Mouse (Mus musculus) liver, embryonic 16.5 days (tissue): Measurements from ENCODE around the gene Lce3b. TPM values are rescaled to one million over a fixed set of nuclear protein-coding genes. Genes with fewer than 3 reads are reported as not detected.

ENCODE experiments used
- ATAC-seq: fragments of 200-750 bp; cut with Nextera tagmentation; 2 replicates; pipeline ENCODE4 v1.8.0; 2017; ENCODE audit warnings: low read depth, mild to moderate bottlenecking, moderate number of reproducible peaks, moderate library complexity
- H3K27ac ChIP-seq: fragments of 300-500 bp; sonication (generic); 2 replicates; pipeline ENCODE4 v1.5.1; 2014; ENCODE audit warnings: mild to moderate bottlenecking, low read length
- H3K27me3 ChIP-seq: fragments of 300-500 bp; sonication (generic); 2 replicates; pipeline ENCODE4 v1.6.1; 2014; ENCODE audit warnings: low read depth, low read length, mixed read lengths; ENCODE audit not compliant: control insufficient read depth, insufficient read depth
- H3K36me3 ChIP-seq: fragments of 300-500 bp; sonication (generic); 2 replicates; pipeline ENCODE4 v1.6.1; 2014; ENCODE audit warnings: mild to moderate bottlenecking; ENCODE audit not compliant: control insufficient read depth, insufficient read depth
- H3K4me1 ChIP-seq: fragments of 300-500 bp; sonication (generic); 2 replicates; pipeline ENCODE4 v1.6.1; 2014; ENCODE audit warnings: low read depth, low read length, mixed read lengths; ENCODE audit not compliant: control insufficient read depth
- H3K4me2 ChIP-seq: fragments of 300-500 bp; sonication (generic); 2 replicates; pipeline ENCODE4 v1.6.1; 2014; ENCODE audit warnings: low read depth, low read length, mixed read lengths
- H3K4me3 ChIP-seq: fragments of 300-500 bp; sonication (generic); 2 replicates; pipeline ENCODE4 v1.5.1; 2014; ENCODE audit warnings: low read depth, mild to moderate bottlenecking, low read length
- H3K9ac ChIP-seq: fragments of 300-500 bp; sonication (generic); 2 replicates; pipeline ENCODE4 v1.6.1; 2014; ENCODE audit warnings: low read depth, low read length
- H3K9me3 ChIP-seq: fragments of 300-500 bp; sonication (generic); replicated peaks from 2 replicates; pipeline ENCODE4 v1.6.1; 2016; ENCODE audit warnings: low read length; ENCODE audit not compliant: control insufficient read depth
- WGBS: fragments of 180-500 bp; shearing (Covaris S2); extraction: QIAGEN DNeasy Blood & Tissue Kit; methylation state at CpG from one replicate; pipeline ENCODE4 v1.1.7; 2014; ENCODE audit not compliant: insufficient replicate concordance; 5-methylcytosine and 5-hydroxymethylcytosine counted together
- polyA plus RNA-seq: library from polyadenylated mRNA; unstranded; fragments of >200 nt; fragmentation: Nextera tagmentation; extraction: Ambion mirVana; gene quantifications from 2 replicates; pipeline ENCODE4 v1.2.1, GENCODE M21; 2015

The Lce3b gene
- polyA plus RNA-seq: not detected in 2 replicates

DNA sequence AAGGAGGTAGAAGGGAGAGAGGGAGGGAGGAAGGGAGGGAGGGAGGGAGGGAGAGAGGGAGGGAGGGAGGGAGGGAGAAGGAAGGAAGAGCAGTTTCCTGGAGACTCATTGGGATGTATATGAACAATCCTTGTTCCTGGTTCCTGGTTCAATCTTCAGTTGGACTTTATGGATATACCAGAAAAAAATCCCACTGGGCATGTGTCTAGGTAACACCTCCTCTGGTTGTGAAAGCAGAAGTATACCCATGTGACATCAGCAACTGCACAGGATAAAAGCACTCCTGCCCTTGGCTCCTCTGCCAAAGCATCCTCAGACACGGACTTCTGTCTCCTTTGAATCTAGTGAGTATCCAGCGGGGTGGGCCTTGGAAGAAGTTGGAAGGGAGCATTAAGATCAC is at the start of gene Lce3b:
Gene Lce3b, plus strand, starts transcription at position 301 of the 400 bp plus-strand sequence.
- Histone ChIP-seq H3K27me3 (no peaks in the 10 kb centered on the region), H3K4me3 (no peak within 1 kb of the TSS), H3K9ac (no peak within 1 kb of the TSS), H3K36me3 (no peaks in the 10 kb centered on the region), H3K4me1 (no peaks in the 10 kb centered on the region), H3K9me3 (no peaks in the 10 kb centered on the region), H3K4me2 (no peak within 1 kb of the TSS), H3K27ac (no peak within 1 kb of the TSS)
- 21% methylated on average over 2 of the region's 2 CpGs for WGBS
- no peak for ATAC-seq

GRCm38 (mm10) chr3:92894063-92894462 is 38.7 kb upstream of the Lce3b start:
- H3K27ac ChIP-seq: no peak overlapping the region
- H3K9ac ChIP-seq: no peak overlapping the region
- H3K27me3 ChIP-seq: no peaks in the 10 kb centered on the region
- WGBS: 47% methylated on average over 3 of the region's 3 CpGs
- no peak for ATAC-seq
- H3K4me2 ChIP-seq: no peak overlapping the region
- H3K4me3 ChIP-seq: no peak overlapping the region
- H3K4me1 ChIP-seq: no peaks in the 10 kb centered on the region
- no peaks in the 10 kb centered on the region for H3K9me3 ChIP-seq
- H3K36me3 ChIP-seq: no peaks in the 10 kb centered on the region

DNA sequence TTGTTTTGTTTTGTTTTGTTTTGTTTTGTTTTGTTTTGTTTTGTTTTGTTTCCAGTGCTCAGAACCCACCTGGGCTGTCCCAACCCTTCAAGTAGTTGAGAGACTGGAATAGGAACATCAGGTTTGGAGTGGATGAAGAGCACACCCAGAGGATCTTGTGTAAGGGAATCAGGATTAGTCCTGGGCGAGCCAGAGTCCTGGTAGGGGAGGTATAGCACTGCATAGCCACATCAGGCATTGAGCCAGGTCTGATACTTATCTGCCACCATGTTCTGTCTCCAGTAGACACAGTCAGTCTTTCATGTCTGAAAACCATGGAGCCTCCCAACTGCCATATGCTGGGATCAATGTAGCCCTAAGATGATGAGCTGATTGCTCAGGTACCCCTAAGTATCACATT is 38.3 kb upstream of the Lce3b start:
- ATAC-seq: no peak
- 33% methylated on average over 1 of the region's 1 CpGs for WGBS
- no peaks in the 10 kb centered on the region for H3K9me3 ChIP-seq
- no peaks in the 10 kb centered on the region for H3K36me3 ChIP-seq
- no peaks in the 10 kb centered on the region for H3K4me1 ChIP-seq
- no peak overlapping the region for H3K27ac ChIP-seq
- no peak overlapping the region for H3K4me3 ChIP-seq
- H3K9ac ChIP-seq: no peak overlapping the region
- H3K27me3 ChIP-seq: no peaks in the 10 kb centered on the region
- no peak overlapping the region for H3K4me2 ChIP-seq

DNA sequence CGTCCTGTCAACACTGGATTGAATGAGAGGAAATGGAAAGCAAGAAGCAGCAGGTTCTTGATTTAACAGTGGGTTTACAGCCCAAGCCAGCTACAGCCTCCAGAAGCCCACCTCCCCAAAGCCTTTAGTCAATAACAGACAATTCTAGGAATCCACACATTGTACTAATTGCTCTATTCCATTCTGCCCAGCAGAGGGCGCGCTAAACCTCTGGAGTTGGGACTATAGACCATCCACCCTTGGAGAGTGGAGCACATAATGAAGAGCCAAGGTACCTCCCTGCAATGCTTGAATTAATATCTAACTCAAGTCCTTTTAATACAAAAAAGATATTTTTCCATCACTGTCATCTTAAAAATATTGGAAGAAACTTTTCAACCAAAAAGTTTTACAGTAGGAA is 29.8 kb upstream of the Lce3b start:
- Histone ChIP-seq H3K27me3 (no peaks in the 10 kb centered on the region), H3K27ac (no peak overlapping the region), H3K36me3 (no peaks in the 10 kb centered on the region), H3K9ac (no peak overlapping the region), H3K4me3 (no peak overlapping the region), H3K9me3 (no peaks in the 10 kb centered on the region), H3K4me1 (no peaks in the 10 kb centered on the region), H3K4me2 (no peak overlapping the region)
- 11% methylated on average over 3 of the region's 3 CpGs for WGBS
- no peak for ATAC-seq

- no peaks in the 10 kb centered on the region for H3K27me3 ChIP-seq
- no peaks in the 10 kb centered on the region for H3K9me3 ChIP-seq
- no peak for ATAC-seq
- no peak overlapping the region for H3K27ac ChIP-seq
- H3K36me3 ChIP-seq: no peaks in the 10 kb centered on the region
- no peak overlapping the region for H3K9ac ChIP-seq
- no peaks in the 10 kb centered on the region for H3K4me1 ChIP-seq
- no peak overlapping the region for H3K4me2 ChIP-seq
- WGBS: 17% methylated on average over 4 of the region's 4 CpGs
- no peak overlapping the region for H3K4me3 ChIP-seq
Observed at GRCm38 (mm10) chr3:92903640-92904039, 29.1 kb upstream of the Lce3b start.

GRCm38 (mm10) chr3:92905182-92905581 is 27.6 kb upstream of the Lce3b start:
- H3K9me3 ChIP-seq: no peaks in the 10 kb centered on the region
- no peak for ATAC-seq
- no peak overlapping the region for H3K9ac ChIP-seq
- H3K4me1 ChIP-seq: no peaks in the 10 kb centered on the region
- H3K4me3 ChIP-seq: no peak overlapping the region
- H3K27ac ChIP-seq: no peak overlapping the region
- H3K36me3 ChIP-seq: no peaks in the 10 kb centered on the region
- H3K4me2 ChIP-seq: no peak overlapping the region
- WGBS: 41% methylated on average over 3 of the region's 3 CpGs
- H3K27me3 ChIP-seq: no peaks in the 10 kb centered on the region

GRCm38 (mm10) chr3:92907571-92907970 is 25.2 kb upstream of the Lce3b start:
- 20% methylated on average over 4 of the region's 4 CpGs for WGBS
- H3K36me3 ChIP-seq: no peaks in the 10 kb centered on the region
- no peak for ATAC-seq
- no peaks in the 10 kb centered on the region for H3K4me1 ChIP-seq
- H3K9me3 ChIP-seq: no peaks in the 10 kb centered on the region
- H3K27me3 ChIP-seq: no peaks in the 10 kb centered on the region
- H3K9ac ChIP-seq: no peak overlapping the region
- H3K27ac ChIP-seq: no peak overlapping the region
- H3K4me2 ChIP-seq: no peak overlapping the region
- H3K4me3 ChIP-seq: no peak overlapping the region

DNA sequence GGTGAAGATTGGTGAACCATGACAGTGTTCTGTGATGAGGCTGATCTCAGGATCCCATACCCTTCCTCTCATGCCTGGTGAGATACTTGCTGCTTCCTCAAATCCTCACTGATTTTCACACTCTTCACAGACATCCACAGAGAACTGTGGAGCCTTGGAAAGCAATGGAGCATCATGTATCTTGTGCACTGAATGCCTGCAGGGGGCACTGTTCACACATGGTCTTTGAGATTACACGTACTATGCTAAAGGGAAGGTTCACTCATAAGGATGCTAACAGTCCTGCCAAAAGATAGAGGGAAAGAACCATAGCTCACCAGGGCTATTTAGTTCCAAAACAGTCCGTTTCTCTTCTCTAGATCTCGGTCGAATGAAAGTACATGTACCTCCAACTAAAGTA is 12.4 kb upstream of the Lce3b start:
- no peak for ATAC-seq
- Histone ChIP-seq H3K9ac (no peak overlapping the region), H3K36me3 (no peaks in the 10 kb centered on the region), H3K27ac (no peak overlapping the region), H3K4me1 (no peaks in the 10 kb centered on the region), H3K4me3 (no peak overlapping the region), H3K9me3 (no peaks in the 10 kb centered on the region), H3K27me3 (no peaks in the 10 kb centered on the region), H3K4me2 (no peak overlapping the region)
- 38% methylated on average over 4 of the region's 4 CpGs for WGBS

DNA sequence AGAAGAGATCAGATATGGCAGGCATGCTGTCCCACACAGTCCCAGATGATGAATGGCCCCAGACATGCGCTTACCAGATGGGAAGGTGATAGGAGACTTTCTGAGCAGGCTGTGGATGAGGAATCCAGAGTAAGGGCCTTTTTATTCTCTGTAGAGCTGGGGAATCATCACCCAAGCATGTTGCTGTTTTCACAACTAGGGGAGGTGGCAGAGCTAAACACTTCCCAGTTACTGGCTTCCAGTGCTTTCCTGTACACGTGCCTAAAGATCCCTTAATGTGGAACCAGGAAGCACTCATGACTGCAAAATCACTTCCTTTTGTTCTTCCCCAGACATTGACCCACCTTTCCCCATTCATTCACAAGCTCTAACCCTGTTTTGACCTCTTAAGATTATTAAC is 6.6 kb upstream of the Lce3b start, which contains the start of gene Lce3a:
Gene Lce3a, minus strand, starts transcription at position 101 of the 400 bp plus-strand sequence.
- no peak for ATAC-seq
- WGBS: 23% methylated on average over 2 of the region's 2 CpGs
- no peak within 1 kb of the TSS for H3K27ac ChIP-seq

More for the DNA sequence above, 6.6 kb upstream of the Lce3b start, which contains the start of gene Lce3a:
- H3K36me3 ChIP-seq: no peaks in the 10 kb centered on the region
- H3K4me1 ChIP-seq: no peaks in the 10 kb centered on the region
- H3K9me3 ChIP-seq: no peaks in the 10 kb centered on the region
- no peaks in the 10 kb centered on the region for H3K27me3 ChIP-seq
- no peak within 1 kb of the TSS for H3K4me3 ChIP-seq
- H3K4me2 ChIP-seq: no peak within 1 kb of the TSS
- H3K9ac ChIP-seq: no peak within 1 kb of the TSS
